Mouse (Mus musculus): Measurements from ENCODE around the gene Rel. TPM values are rescaled to one million over a fixed set of nuclear protein-coding genes. Genes with fewer than 3 reads are reported as not detected.
"Not testable (repeated sequence)": the region's sequence is repeated elsewhere in the genome, so short reads cannot be mapped to it uniquely, and the experiment has no call there.

The Rel gene
- 1 to 10 TPM; 7.6 to 7.9 TPM for total RNA-seq (2021)
- long read RNA-seq, experiment 1, partial matches to known transcripts: 0 of 1 reads
- long read RNA-seq, experiment 1, other reads (novel, unspliced or antisense): 1 of 1 reads
- long read RNA-seq, experiment 2, partial matches to known transcripts: 1 of 1 reads
- long read RNA-seq, experiment 2, other reads (novel, unspliced or antisense): 0 of 1 reads

DNA sequence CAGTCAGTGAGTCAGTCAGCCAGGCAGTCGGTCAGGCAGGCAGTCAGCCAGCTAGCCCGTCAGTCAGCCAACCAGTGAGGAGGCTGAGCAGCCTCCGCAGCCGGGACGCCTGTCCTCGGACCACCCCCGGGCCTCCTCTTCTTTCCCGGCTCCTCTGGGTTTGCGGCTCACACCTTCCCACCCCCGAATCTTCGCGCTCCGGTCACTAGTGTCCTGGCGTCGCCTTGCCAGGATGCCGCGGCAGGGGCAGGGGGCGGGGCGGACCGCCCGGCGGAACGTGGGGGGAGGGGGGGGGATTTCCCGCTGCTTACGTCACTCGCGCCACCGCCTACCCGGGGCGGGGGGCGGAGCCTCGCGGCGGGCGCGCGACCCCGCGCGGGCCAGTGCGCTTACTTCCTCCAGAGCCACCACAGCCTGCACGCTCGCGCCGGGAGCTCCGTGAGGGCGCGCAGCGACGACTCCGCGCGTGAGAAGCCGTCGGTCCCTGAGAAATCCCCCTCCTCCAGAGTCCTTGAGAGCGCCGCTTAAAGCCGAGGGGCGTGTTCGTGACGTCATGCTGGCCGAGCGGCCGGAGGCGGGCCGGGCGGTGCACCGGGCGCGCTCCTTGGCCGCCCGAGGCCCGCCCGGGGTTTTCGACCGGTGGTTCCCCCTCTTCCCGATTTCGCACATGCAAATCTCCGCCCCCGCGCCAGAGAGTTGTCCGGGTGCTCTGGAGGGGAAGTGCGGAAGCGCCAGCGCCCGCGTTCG, at the start of gene Rel:
Gene Rel, minus strand, starts transcription at position 211 of the 747 bp plus-strand sequence.
- peak; percentile 84 to 89 for DNase-seq (ENCODE audit: low spot score in 2 of 2)

DNA sequence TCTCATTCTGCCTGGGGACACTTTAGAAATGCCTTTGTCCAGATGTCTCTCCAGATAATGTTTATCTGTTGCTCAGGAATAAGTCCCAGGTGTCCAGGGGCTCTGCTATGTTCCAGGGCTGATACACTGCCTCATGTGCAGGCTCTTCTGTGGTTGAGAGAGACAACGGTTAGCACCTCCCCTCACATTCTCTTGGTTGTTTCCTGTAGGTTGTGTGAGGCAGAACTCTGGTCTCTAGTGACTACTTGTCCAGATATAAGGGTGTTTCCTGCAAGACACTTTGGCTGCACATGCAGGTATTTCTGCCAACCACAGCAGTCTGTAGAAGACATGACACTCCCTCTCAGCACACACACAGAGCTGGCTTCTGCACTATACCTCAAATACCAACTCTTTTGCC, 48.0 kb upstream of the Rel start:
- no peak for DNase-seq (ENCODE audit: low spot score in 2 of 2)

DNA sequence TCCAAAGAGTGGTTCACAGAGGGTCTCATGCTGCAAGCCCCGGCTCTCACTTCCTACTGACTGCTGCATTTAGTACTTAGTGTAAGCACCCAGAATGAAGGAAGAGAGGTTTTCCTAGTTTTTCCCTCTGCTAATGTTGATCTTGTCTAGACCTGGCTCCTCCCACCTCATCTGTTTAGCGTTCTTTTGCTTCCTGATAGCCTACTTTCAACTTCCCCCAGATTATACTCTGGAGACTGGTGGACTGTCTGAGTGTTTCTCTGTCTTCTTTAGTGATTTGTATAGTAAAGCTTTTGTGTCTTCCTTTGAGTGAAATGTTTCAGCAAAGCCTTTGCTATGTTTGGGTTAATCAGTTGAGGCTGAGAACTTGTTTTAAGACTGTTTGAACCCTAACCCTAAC, 40.0 kb upstream of the Rel start:
- DNase-seq (ENCODE audit: low spot score in 2 of 2): no peak

DNA sequence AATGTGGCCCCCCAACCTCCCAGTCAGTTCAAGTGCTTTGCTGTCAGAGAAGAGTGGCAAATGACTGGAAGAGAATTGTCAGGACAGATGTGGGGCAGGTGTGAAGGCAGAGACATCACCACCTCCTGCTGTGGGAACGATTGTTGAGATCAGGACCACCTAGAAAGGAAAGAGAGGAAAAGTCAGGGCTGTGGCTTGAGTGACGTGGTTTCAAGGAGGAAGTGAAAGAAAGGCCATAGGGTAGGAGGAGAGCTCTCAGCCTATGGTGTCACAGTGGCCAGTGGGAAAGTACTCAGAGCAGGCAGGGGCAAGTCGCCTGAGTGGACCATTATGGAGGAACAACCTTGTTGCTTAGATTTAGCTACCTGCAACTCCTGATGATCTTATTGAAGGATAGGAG, 34.9 kb upstream of the Rel start:
- no peak for DNase-seq (ENCODE audit: low spot score in 2 of 2)

DNA sequence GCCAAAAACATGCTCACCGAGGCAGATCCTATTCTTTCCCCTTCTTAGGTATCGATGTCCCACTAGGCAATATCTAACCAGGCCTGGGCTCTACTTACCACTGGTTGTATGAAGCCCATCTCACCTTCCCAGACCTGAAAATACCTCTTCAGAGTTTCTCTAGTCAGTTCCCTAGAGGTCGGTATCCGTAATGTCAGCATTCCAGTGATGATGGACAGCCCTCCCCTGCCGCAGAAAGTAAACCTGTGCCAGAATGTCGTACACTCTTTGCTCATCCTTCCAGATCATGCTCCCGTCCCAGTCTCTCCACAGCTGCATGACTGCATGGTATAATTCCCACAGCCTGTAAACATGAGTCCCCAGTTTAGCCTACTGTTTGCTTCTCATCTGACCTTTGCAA, 32.4 kb upstream of the Rel start:
- no peak for DNase-seq (ENCODE audit: low spot score in 2 of 2)

DNA sequence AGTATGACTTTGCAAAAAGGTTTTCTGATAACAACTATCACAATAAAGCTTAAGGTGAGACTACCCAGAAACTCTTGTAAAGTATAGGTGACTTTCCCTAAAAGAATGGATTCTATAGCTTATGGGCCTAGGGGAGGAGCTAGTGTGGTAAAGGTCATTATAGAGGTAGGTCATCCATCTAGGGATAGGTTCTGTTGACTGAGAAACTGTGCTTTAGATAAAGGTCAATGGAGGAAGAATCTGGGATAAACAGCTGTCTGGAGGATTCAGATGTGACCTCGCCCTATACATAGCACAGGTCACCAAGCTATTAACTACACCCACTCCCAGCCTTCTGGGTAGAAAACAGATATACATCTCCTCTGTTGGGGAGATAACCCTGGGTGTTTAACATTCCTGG, 31.5 kb upstream of the Rel start:
- no peak for DNase-seq (ENCODE audit: low spot score in 2 of 2)

DNA sequence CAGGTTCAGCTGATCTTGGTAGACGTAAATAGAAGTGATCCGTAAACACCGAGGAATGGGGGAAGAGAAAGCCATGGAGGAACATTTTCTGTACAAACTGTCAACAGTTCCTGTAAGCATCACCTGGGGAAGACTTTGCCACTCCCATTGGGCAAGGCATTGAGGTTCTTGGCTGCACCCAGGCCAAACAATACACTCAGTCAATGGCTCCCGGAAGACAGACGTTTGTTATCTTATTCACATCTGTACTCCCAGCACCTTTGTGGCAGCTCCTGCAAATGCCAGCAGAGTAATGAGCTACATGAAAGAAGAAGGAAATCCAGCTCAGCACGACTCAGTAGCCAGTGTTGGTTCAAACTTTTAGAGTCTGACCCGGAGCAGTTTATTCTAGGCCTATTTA, 31.1 kb upstream of the Rel start:
- DNase-seq (ENCODE audit: low spot score in 2 of 2): no peak

DNA sequence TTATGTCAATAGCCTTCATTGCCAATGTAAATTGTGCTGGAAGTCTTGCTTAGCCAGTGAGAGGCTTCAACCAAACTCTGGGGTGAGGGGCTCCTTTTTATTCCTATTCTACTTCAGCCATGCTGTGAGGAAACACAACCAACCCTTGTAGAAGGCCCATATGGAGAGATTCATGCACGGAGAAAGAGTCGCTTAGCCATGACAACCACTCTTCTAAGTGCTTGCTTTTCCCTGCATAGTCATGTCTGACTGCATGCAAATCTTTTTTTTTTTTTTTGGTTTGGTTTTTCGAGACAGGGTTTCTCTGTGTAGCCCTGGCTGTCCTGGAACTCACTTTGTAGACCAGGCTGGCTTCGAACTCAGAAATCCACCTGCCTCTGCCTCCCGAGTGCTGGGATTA, 12.9 kb upstream of the Rel start:
- DNase-seq (ENCODE audit: low spot score in 2 of 2): not testable (repeated sequence)

DNA sequence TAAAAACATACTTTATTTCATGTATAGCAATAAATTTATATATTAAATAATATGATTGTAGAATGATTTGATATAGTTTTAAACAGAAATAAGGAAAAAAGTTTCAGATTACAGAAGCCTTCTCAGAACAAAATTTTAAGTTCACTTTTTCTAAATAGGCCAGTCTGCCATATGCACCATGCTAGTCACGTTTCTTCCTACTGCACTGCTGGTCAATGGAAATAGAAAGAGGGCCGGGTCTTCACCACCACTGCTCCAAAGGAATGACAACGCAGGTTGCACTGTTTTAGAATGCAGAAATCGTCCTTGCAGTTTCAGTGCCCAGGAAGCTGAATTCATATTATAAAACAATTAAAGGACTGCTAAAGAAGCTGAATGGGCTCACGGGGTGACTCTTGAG, 12.3 kb upstream of the Rel start:
- DNase-seq (ENCODE audit: low spot score in 2 of 2): no peak

DNA sequence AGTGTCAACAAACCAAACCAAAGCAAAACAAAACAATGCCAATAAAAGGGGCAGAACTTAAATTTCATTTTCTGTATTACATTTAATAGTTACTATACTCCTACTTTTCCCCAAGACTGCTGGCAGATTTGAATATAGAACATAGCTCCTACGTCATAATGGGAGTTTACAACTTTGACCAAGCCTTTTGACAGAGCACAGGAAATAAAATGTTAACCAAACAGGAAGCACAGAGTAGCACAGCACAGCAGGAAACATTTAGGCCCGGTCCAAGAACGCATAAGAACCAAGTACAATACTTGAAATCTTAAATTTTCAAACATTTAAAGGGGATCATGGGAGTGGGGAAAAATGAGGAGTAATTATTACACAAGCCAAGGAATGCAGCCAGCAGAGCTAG, 11.3 kb upstream of the Rel start:
- DNase-seq (ENCODE audit: low spot score in 2 of 2): no peak

DNA sequence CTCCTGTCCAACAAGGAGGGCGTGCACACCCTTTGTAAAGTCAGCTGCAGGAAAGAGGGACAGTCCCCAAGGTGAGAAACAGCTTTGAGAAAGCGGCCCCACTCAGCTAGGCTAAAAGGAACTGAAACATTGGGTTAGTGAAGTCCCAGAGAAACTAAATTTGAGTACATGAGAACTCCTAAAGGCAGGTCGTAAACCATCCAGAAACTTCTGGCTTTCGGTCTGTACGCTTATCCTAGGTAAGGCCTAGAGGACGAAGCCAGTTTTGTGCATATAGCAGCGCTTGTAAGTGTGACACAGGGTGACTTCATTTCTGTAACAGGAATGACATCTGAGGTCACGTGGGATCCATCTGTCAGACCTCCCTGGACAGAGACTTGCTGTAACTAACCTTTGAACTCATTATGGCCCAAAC, 8.0 kb upstream of the Rel start:
- no peak for DNase-seq (ENCODE audit: low spot score in 2 of 2)

DNA sequence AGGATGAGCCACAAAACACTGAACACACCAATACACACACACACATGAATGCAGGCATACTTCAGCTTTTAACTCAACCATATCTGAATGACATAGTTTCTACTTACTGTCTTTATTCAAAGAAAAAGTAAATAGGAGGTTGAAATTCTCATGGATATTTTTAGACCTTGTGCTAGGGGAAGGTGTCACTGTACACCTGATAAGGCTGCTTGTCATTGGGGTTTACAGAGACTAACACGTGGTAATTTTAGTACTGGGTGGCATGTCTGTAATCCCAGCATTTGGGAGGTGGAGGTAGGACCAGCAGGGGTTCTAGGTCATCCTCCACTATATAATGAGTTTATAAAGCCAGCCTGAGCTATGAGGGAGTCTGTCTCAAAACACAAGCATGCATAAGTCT, 1.7 kb upstream of the Rel start:
- no peak for DNase-seq (ENCODE audit: low spot score in 2 of 2)

DNA sequence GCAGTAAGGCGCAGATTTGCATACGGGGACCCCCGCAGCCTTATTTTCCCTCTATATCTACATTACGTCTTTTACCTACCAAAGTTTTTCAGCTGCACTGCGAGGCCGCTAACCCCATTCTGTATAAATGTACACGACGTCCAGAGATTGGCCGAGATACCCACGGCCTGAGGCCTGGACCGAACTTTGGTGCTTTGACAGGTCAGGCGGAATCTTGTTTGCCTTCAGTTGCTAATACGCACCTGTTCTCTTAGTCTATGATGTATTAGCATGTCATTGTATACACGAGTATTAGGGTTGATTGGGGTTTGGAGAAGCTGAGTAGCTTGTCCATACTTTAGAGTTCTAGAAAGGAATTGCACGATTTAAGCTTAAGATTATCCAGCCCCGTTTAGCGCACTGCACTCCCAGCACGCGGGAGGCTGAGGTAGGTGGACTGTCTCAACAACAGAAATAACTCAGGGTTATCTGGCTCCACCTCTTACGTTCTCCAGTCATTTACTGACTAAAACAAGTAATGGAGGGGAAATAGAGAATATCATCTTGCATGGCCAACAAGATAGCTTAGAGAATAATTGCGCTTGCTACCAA, 832 bp upstream of the Rel start:
- DNase-seq (ENCODE audit: low spot score in 2 of 2): no peak

DNA sequence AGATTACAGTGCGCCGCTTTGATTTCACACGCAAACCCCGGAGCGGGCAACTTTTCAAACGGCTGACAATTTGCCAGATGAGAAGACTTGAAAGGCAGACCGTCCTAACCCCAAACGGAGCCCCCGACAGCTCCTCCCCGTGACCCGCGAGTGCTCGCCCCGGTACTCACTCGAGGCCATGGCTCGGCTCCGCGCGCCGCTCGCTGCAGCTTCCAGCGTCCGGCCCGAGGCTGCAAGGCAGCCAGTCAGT, 335 bp downstream of the Rel start:
- DNase-seq (ENCODE audit: low spot score in 2 of 2): no peak

DNA sequence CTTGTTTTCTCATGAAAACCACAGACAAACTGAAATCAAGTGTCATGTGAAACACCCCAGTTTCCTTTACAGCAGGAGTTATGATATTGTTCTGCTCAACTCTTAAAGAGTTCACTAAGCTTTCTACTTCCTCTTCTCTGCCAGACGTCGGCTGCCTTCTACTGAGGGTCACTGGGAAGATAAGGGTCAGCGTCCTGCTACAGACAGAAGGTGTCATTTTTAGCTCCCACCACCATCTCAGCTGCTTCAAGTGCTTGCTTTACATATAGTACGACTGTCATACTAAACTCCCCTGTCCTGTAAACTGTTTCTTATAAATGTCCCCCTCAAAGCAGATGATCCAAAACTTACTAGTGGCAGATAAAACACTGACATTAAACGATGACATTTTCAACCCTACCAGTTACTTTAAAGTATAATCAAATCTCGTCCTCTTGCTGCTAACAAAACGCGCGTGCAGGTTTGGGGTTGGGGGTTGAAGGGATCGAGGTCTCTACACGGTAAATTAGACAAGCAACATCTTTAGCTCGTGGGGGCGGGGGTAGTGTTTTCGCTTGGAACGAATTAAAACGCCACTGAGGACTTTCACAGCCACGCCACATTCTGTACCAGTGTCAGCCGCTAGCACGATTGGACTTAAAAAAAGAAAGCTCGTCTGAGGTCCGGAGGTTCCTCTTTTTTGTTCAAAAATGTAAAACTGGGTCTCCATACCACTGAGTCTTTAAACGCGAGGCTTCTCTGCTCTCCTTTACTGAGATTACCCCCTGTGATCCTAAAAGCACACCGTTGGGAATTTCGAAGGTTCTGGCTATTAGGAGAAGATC, 872 bp downstream of the Rel start:
- peak; percentile 22 to 40 for DNase-seq (ENCODE audit: low spot score in 2 of 2)

DNA sequence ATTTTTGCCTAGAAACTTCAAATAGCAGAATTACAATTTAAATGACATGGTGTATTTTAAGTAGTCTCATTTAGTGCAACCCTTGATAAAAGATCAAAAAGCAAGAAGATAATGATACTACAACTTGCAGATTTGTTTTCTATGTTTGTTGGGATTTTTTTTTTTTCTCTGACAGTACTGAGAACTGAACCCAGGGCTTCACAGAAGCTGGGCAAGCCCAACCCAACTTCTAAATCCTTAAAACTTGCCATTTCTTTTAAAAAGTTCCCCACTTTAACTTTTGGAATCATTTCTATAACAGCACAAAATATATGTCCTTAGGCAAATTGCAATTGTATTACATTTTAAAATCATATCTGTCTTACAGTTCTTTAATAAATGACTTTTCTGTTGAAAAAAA, 1.7 kb downstream of the Rel start:
- DNase-seq (ENCODE audit: low spot score in 2 of 2): no peak

DNA sequence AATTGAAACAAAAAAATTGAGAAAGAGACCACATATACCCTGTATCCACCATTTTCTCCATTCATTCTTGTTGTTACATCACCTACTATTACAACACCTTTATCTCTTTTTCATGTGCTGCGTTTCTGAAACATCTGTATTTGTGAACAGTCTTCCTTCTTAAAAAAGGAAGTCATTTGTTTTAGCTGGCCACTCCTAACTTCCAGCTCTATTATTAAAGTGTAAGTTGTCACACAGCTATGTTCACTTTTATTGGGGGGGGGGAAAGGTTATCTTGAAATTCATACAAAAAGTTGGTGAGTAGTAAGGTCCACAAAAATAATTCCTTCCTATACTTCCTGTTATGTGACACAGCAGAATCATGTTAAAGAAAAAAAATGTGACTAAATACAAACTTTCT, 2.8 kb downstream of the Rel start:
- no peak for DNase-seq (ENCODE audit: low spot score in 2 of 2)

DNA sequence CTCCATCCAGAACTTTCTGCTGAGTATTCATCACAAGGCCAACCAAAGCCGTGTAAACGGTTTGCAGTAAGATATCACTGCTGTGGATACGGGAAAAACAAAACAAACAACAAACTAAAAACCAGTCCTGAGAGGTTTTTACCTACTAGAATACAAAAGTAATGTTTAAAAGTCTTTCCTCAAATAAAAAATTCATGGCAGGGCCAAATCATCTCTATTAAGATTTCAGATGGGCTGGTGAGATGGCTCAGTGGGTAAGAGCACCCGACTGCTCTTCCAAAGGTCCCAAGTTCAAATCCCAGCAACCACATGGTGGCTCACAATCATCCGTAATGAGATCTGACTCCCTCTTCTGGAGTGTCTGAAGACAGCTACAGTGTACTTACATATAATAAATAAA, 3.4 kb downstream of the Rel start:
- DNase-seq (ENCODE audit: low spot score in 2 of 2): not testable (repeated sequence)

DNA sequence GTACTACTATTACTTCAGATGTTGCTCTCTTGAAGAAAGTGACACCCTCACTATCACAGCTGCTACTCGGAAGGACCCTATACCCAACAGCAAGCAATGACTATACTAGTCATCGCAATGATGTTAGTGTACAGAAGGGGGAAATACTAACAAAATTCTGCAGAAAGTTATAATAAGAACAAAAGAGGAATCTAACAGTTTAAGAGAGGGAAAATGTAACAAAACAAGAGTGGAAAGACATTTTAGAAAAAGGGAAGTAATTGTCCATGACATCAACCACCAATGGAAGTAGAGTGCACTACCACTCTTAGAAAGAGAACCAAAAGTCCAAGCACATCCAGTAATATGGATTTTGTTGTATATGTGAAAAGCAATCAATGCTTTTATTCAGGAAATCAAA, 8.1 kb downstream of the Rel start:
- DNase-seq (ENCODE audit: low spot score in 2 of 2): no peak

DNA sequence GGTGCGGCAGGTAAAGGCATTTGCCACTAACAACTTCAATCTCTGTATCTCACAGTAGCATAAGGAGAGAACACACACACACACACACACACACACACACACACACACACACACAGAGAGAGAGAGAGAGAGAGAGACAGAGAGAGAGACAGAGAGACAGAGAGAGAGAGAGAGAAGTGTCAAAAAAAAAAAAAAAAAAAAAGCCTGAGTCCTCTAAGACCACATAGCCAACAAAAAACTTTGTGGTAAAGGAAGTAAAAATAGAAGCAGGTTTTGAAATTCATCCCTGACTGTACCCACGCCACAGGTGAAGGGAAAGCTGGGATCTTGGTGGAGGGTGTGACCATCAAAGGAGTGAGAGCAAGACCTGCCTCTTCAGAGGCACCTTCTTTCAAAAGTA, 12.6 kb downstream of the Rel start:
- DNase-seq (ENCODE audit: low spot score in 2 of 2): no peak

DNA sequence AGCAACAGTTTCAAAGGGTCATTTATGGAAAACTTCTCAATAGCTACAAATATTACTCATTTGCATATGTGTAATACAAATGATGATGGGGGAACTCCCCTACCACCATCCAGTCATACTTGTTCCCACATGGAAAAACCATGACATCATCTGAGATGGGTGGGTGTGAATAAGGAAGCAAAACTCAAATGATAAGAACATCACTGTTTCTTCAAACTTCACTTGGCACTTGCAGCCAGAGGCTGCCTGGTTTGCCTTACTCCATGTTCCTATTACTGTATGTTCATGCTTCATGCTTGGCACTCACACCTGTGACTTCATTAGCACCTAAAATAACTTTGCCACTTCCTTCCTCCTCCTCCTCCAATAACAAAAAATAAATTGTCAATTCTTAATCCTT, 16.4 kb downstream of the Rel start:
- no peak for DNase-seq (ENCODE audit: low spot score in 2 of 2)

DNA sequence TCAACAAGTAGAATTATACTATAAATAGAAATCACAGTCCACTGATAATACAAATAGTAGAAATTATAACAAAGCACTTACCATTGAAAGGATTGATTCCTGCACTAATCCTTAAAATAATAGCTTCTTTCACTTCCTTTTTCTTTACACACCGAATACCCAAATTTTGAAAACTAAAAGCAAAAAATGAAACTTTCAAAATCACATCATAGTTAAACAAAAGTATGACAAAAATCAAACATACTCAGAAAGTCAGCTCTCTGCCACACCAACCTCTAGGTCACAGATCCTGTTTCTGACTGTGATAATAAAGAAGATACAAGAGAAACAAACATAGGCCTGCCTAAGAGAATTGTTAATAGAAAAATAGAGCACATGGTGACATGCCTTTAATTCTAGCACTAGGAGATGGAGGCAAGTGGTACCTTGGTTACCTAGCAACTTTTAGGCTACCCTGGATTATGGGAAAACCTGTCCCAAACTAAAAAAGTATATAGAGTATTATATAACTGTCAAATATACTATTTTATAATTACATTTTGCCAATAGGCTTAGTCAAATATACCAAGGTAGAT, 17.5 kb downstream of the Rel start:
- no peak for DNase-seq (ENCODE audit: low spot score in 2 of 2)

Data from adrenal gland, adult 18-20 months (tissue).